ENCODE assay signal across 10 mouse cellular contexts in the genomic region with DNA sequence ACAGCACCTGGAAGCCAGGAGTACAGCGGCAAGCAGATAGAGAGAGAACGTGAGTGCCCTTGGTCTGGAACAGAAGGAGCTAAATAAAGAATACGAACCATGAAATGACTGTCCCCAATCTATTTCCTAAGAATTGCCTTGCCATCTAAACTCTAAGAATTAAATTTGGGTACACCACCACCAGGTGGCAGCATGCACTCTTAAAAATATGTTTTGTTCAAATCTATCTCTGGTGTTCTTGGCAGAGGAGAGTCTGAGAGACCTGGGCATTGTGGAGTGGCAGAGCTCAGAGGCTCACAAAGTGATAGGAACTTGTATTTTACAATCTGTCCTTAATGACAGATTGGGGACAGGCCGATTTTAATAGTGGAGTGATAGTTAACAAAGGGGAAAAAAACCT.
DNase-seq lines count a peak whose midpoint lies in the region; ATAC-seq and TF ChIP-seq lines count a peak whose summit lies in the region.
"Had no signal": no experiment of that assay in that cellular context is flagged by ENCODE, and none has a peak within 500 bp of the region (broad histone marks: within the 10 kb centered on the region; RNA-seq: fewer than 3 reads in every experiment).

No protein-coding gene starts in this region.

- 47% methylated on average over 4 of the region's 4 CpGs for WGBS in embryonic facial prominence, embryonic 10.5 days
- 52% methylated on average over 4 of the region's 4 CpGs for WGBS in limb, embryonic 14.5 days

- H3K9ac ChIP-seq in limb, embryonic 14.5 days (ENCODE audit: low read depth, low read length, severe bottlenecking): no peak overlapping the region
- H3K9ac ChIP-seq: embryonic facial prominence, embryonic 15.5 days had no signal

- ATAC-seq in limb, embryonic 14.5 days (ENCODE audit: low FRiP score, low read depth): no peak
- ATAC-seq in activated CD4-positive, CD25-positive, alpha-beta regulatory T cell, adult 4 months: no peak

- no peak overlapping the region for H3K4me2 ChIP-seq in limb, embryonic 14.5 days (replicated peaks; ENCODE audit: low read depth, low read length, severe bottlenecking)
- H3K4me2 ChIP-seq: embryonic facial prominence, embryonic 15.5 days had no signal

- no peak overlapping the region for H3K4me3 ChIP-seq in embryonic facial prominence, embryonic 10.5 days
- H3K4me3 ChIP-seq in limb, embryonic 14.5 days (replicated peaks; ENCODE audit: low read length): no peak overlapping the region
- H3K4me3 ChIP-seq: embryonic facial prominence, embryonic 15.5 days had no signal

- peaks cover 8% of the 10 kb centered on the region; the same call in 1 of the 2 replicates for H3K4me1 ChIP-seq in embryonic facial prominence, embryonic 10.5 days
- no peaks in the 10 kb centered on the region for H3K4me1 ChIP-seq in limb, embryonic 14.5 days (ENCODE audit: control insufficient read depth, insufficient read depth, low read length)

- no peak for TF ChIP-seq POLR2A in limb, embryonic 14.5 days (IDR thresholded peaks at IDR 0.05; ENCODE audit: borderline replicate concordance, extremely low read depth, insufficient read depth, insufficient read length)

- H3K27me3 ChIP-seq in embryonic facial prominence, embryonic 10.5 days (replicated peaks; ENCODE audit: low read depth, poor library complexity, severe bottlenecking): no peaks in the 10 kb centered on the region
- H3K27me3 ChIP-seq in limb, embryonic 14.5 days (ENCODE audit: control insufficient read depth, insufficient read depth, low read length): no peaks in the 10 kb centered on the region

- peak; percentile 37 to 55 for DNase-seq in spleen, postnatal 36 days (ENCODE audit: low spot score in 2 of 2)
- no peak for DNase-seq in spleen, adult 12 weeks (ENCODE audit: low spot score)
- DNase-seq in brain, adult 2 months (ENCODE audit: low read depth, low spot score): peak; percentile 79
- peak; percentile 62 for DNase-seq in embryonic facial prominence, embryonic 10.5 days (ENCODE audit: low spot score)
- peak; percentile 80 for DNase-seq in kidney, postnatal 10 days
- peak; percentile 85 for DNase-seq in limb, embryonic 14.5 days (ENCODE audit: low spot score)
- DNase-seq in retina, embryonic 14.5 days (ENCODE audit: low spot score): peak; percentile 89

- H3K36me3 ChIP-seq in embryonic facial prominence, embryonic 10.5 days (replicated peaks): no peaks in the 10 kb centered on the region
- H3K36me3 ChIP-seq in limb, embryonic 14.5 days (ENCODE audit: control insufficient read depth, insufficient read depth, low read length): no peaks in the 10 kb centered on the region
- H3K36me3 ChIP-seq: embryonic facial prominence, embryonic 15.5 days had no signal

- H3K9me3 ChIP-seq in embryonic facial prominence, embryonic 10.5 days: no peaks in the 10 kb centered on the region
- no peaks in the 10 kb centered on the region for H3K9me3 ChIP-seq in limb, embryonic 14.5 days (ENCODE audit: control insufficient read depth, low read length)
- H3K9me3 ChIP-seq: embryonic facial prominence, embryonic 15.5 days had no signal

- no peak overlapping the region for H3K27ac ChIP-seq in embryonic facial prominence, embryonic 10.5 days (replicated peaks)
- H3K27ac ChIP-seq in limb, embryonic 14.5 days (replicated peaks; ENCODE audit: low read depth, low read length): no peak overlapping the region
- H3K27ac ChIP-seq: embryonic facial prominence, embryonic 15.5 days; macrophage had no signal
